Mouse (Mus musculus) small intestine, adult 2 months (tissue): ENCODE measurements around the gene Ube2a.
"Not testable (repeated sequence)": the region's sequence is repeated elsewhere in the genome, so short reads cannot be mapped to it uniquely, and the experiment has no call there.

Experiments used
- CTCF ChIP-seq: fragments of 200-500 bp; IDR thresholded peaks from 2 replicates; pipeline ENCODE4 v1.5.1; 2012; ENCODE audit warnings: low read depth, mild to moderate bottlenecking, control low read depth, inconsistent platforms, low read length, moderate library complexity, mixed read lengths; ENCODE audit not compliant: insufficient replicate concordance, insufficient read length; ENCODE audit errors: extremely low read depth
- POLR2A ChIP-seq: fragments of 200-500 bp; IDR thresholded peaks from 2 replicates; pipeline ENCODE4 v1.6.1; 2012; ENCODE audit warnings: low read depth, mild to moderate bottlenecking, control low read depth, inconsistent platforms, low read length, moderate library complexity

GRCm38 (mm10) chrX:36898931-36899330 lies 25.2 kb downstream of the Ube2a start:
- not testable (repeated sequence) for TF ChIP-seq CTCF, POLR2A
